Mouse (Mus musculus) heart, adult 2 months (tissue): ENCODE data around the gene 1700003E16Rik.

Experiments
- CTCF ChIP-seq: fragments of 200-600 bp; IDR thresholded peaks from 2 replicates; pipeline ENCODE4 v1.8.1; 2022; ENCODE audit warnings: antibody characterized with exemption, mild to moderate bottlenecking, moderate library complexity
- EP300 ChIP-seq: fragments of 200-500 bp; IDR thresholded peaks from 2 replicates; pipeline ENCODE4 v1.6.1; 2011; ENCODE audit warnings: low read depth, low read length, control low read depth; ENCODE audit not compliant: insufficient read depth
- POLR2A ChIP-seq: fragments of 200-500 bp; IDR thresholded peaks from 2 replicates; pipeline ENCODE4 v1.6.1; 2011; ENCODE audit warnings: mild to moderate bottlenecking, low read depth, low read length, control low read depth; ENCODE audit not compliant: insufficient read depth

DNA sequence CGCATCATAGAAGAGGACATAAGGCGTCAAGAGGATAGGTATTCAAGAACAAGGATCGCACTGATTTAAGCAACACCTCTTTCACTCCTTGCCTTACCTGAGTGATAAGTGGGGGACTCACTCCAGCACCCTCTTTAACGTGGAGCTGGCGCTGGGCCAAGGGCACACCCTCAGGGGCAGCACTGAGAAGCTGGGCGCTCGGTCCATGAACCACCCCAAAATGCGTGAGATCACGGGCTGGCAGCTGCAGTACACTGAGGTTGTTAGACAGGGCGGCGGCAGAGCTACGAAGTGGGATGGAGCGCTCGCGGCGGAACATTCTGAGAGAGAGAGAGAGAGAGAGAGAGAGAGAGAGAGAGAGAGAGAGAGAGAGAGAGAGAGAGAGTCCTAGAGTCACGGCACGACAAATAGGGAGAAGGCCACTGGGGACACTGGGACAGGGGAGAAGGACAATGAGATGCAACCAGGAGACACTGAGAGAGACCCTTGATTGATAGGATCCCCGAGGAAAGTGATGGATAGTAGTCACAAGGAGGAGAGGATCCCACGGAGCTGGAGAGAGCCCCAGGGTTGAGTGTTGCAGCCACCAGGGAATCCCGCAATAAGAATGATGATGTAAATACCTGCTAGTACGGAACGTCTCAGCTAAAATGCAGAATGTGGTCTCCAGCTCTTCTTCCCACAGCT is 509 bp upstream of the 1700003E16Rik start:
- TF ChIP-seq EP300 (no peak), CTCF (no peak), POLR2A (no peak)
